Mouse (Mus musculus) G1E (cell line): ENCODE measurements around the gene Ltbp4.

Source experiments
- CTCF ChIP-seq: IDR thresholded peaks from 2 replicates; pipeline ENCODE4 v1.5.1; 2012; ENCODE audit warnings: low read depth, low read length, inconsistent platforms, mixed read lengths
- GATA1 ChIP-seq: IDR thresholded peaks from 2 replicates; pipeline ENCODE4 v1.6.1; 2012; ENCODE audit warnings: borderline replicate concordance, low read length, inconsistent platforms, mixed read lengths
- GATA2 ChIP-seq: IDR thresholded peaks from 2 replicates; pipeline ENCODE4 v1.6.1; 2012; ENCODE audit warnings: low read depth, low read length, inconsistent platforms, borderline replicate concordance
- POLR2AphosphoS5 ChIP-seq: IDR thresholded peaks from 2 replicates; pipeline ENCODE4 v1.6.1; 2012; ENCODE audit warnings: low read depth, low read length, inconsistent platforms; ENCODE audit not compliant: insufficient replicate concordance
- TAL1 ChIP-seq: conservative IDR thresholded peaks from 2 replicates; pipeline ENCODE4 v1.6.1; 2012; ENCODE audit warnings: low read depth, low read length, inconsistent platforms, mixed read lengths

GRCm38 (mm10) chr7:27311651-27312284 lies 25.7 kb downstream of the Ltbp4 start:
- TF ChIP-seq GATA1 (no peak), CTCF (no peak), GATA2 (no peak), TAL1 (no peak), POLR2AphosphoS5 (no peak)
